Mouse (Mus musculus): ENCODE measurements around the gene Lrrc56.

Lrrc56 gene

DNA sequence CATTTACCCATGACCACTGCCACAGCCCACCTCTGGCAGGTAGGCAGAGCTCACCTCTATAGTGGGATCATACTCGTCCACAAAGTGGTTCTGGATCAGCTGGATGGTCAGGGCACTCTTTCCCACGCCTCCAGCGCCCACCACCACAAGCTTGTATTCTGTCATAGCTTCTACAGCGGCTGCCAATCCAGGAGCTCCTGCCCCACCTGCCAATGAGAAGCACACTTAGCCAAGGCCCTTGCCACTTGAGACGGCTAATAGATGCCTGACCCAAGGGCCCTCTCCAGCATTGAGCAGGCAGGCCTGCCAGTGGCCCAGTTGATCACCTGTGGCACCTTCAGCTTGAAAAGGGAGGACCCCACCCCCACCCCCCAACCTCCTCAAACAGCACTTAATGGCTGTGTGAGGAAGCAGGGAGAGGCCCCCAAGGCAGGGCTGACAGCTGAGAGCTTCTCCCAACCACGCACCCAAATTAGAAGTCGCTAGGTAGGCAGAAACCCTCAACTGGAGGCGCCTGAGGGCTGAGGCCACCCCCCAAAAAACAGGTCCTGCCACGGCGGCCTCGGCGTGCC is 1.1 kb upstream of the Lrrc56 start:
- no peak for DNase-seq

DNA sequence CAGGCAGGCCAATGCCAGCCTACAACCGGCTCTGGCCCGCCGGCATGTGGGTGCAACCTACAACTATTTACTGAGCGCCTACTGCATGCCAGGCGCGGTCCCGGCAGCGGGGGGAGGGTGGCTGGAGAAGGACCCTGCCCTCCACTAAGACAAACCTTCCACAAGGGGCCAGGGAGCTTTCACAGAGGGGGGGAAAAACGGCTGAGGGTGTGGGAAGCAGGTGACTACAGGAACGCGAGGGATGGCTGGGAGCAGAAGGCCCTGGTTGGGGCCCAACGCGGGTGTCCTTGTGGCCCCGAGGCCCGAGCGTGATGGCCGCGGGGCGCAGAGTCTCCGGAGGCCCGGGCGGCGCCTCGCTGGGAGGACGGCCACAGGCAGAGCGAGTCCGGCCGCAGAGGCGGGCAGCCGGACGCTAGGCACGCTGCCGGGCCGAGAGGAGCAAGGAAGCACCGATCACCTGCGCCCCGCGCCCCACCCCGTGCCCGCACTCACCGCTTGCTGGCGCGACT is 555 bp upstream of the Lrrc56 start:
- DNase-seq = no peak

DNA sequence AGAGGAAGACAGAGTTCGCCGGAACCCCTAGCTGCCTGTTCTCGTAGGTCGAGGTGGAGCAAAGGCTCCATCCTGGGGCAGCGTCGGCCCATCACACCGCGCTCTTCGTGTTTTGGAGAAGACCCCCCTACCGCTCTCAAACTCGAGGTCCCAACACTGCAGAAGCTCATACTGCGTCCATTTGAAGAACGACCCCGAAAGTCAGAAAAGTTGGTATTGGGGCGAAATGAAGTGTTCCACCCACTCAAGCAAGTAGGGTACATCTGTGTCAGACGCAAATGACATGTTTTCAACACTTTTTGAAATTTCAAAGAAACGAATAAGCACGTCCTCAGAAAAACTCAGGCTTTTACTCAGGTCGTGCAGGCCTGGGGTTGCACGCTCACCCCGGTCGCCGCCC is 452 bp downstream of the Lrrc56 start:
- DNase-seq = no peak

DNA sequence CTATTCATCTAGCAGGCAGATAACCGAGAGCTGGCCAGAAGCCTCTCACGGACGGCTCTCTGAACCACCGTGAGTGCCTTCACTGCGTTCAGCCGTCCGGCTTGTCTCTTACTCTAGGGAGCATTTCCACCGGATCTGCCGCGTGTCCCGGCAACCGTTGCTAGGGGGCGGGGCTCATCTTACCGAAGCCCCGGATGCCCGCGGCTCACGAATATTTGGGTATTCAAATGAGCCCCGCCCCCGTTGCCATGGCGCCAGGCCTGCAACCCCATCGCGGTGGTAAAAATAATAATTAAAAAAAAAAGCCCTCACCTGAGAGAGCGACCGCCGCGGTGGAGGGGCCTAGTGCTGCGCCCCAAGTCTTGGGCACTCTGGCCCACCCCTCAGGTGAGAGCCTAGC is 873 bp downstream of the Lrrc56 start:
- DNase-seq = peak; percentile 93

DNA sequence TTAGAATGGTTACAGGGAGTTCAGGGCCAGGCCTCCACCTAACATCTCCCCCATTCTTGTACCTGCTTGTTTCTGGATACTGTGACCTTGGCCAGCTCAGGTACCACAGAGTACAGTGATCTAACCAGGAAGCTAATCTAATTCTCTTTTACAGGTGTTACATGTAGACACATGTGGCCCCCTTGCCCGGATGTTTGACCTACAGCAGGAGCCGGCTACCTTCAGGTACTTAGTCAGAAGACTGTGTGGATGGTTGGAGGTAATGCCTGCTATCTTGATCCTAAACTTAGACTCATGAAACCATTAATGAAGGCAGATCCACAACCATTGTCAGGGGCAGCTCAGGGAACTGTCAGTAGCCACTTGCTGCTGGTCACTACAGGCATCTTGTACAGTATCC is 1.8 kb downstream of the Lrrc56 start:
- no peak for DNase-seq

DNA sequence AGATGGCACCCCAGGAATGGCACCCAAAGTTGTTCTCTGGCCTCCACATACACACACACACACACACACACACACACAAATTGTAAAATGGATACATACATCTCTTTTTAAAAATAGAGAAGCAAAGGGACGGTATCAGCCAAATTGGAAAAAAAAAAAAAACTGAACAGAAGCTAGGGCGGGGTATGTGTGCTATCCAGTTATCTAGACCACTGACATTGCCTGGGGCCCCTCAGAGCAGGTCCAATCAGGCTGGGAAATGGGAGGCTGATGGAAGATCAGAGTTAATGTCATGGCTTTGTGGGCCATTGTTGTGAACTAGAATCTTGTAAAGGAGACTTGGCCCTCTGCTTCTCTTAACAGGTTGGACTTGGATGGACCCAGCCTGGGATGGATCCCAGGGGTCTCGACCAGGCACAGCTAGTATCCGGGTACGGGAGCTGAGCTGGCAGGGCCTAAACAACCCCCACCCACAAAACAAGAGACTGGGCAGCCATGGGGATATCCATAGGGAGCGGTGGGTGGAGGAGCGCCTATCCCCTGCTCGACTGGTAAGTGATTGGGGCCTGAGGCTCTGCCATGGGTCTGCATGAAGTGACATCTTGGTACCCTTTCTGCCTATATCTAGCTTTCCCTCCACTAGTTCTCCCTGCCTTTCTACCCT is 2.8 kb downstream of the Lrrc56 start:
- no peak for DNase-seq

- DNase-seq = no peak
Measured at GRCm38 (mm10) chr7:141198121-141198520, 4.2 kb downstream of the Lrrc56 start.

DNA sequence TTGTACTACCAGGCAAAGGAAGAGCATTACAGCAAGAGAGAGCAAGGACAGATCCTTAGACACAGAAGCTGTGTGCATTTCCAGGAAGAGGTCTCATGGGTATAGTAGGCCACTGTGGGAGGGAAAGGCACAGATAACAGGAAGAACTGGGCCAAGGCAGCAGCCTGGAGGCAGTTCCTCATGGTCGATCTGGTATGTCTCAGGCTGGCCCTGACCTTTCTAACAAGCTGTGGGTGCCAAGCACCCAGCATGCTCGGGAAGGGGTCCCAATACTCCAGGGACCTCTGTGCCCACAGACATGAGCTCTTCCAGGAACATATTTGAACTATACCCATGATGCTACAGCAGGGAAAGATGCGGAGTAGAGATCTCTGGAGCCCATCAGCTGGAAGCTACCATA is 10.6 kb downstream of the Lrrc56 start:
- DNase-seq = no peak

DNA sequence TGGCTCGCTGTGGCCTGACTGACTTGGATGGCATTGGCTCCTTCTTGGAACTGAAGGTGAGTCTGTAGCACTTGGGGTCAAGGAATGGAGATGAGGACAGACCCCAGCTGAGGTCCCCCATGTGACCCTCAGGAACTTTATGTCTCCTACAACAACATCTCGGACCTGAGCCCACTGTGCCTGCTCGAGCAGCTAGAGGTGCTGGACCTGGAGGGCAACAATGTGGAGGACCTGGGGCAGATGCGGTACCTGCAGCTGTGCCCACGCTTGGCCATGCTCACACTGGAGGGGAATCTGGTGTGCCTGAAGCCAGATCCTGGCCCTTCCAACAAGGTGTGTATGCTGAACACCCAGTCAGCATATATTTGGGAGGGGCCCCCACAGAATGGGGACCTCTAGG is 11.5 kb downstream of the Lrrc56 start:
- no peak for DNase-seq

DNA sequence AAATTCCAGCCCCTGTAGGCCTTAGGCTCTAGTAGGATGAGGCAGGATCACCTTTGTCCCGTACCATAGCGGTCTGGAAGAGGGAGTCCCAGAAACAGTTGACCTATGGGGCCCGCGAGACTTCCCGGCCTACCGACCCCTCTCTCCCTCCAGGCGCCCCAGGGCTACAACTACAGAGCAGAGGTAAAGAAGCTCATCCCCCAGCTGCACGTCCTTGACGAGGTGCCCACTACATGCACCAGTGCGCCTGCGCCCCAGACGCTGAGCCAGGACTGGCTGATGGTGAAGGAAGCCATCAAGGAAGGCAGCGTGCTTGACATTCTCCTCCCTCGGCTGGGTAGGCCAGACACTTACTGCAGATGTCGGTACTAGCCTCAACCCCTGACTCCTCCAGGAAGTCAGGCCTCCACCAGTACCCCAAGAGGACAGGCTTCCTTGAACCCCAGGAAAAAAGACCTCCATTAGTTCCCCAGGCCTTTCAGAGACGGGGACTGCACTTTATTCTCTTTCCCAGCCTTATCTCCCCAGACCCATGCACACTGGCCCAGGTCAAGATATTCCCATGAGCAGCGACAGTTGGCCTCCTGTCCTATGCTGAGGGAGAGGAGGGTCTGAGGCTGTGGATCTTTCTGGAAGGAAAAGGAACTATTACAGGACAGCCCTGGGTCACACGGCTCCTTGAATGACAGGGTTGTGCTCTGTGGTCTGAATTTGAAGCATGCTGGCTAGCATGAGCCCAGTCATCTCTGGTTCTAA is 12.4 kb downstream of the Lrrc56 start:
- no peak for DNase-seq

GRCm38 (mm10) chr7:141209526-141209925 is 15.6 kb downstream of the Lrrc56 start:
- no peak for DNase-seq

GRCm38 (mm10) chr7:141210137-141210536 is 16.2 kb downstream of the Lrrc56 start:
- DNase-seq = no peak

GRCm38 (mm10) chr7:141210606-141211131 is 16.7 kb downstream of the Lrrc56 start:
- no peak for DNase-seq

DNA sequence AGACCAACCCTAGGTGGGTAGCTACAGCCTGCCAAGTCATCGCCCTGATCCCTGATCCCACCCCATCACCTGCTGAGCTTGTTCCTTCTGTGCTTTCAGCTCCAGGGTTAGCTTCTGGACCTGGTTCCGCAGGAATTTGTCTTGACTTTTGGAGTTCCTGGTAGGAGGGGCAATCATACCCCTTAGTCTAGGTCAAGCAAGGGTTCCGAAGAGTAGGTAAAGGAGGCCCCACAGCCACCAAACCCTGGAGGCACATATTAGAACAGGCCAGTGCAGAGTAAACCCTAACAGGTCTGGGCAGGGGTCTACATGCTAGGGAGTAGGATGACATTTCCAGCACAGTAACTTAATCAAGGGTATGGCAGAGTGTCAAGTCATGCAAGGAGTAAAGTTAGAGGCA is 19.2 kb downstream of the Lrrc56 start:
- no peak for DNase-seq

GRCm38 (mm10) chr7:141213605-141214235 is 19.8 kb downstream of the Lrrc56 start, which contains the start of gene Lmntd2:
Gene Lmntd2 (minus strand): TSS chr7:141214080.
- DNase-seq = no peak

GRCm38 (mm10) chr7:141214310-141214709 is 20.4 kb downstream of the Lrrc56 start:
- DNase-seq = no peak

DNA sequence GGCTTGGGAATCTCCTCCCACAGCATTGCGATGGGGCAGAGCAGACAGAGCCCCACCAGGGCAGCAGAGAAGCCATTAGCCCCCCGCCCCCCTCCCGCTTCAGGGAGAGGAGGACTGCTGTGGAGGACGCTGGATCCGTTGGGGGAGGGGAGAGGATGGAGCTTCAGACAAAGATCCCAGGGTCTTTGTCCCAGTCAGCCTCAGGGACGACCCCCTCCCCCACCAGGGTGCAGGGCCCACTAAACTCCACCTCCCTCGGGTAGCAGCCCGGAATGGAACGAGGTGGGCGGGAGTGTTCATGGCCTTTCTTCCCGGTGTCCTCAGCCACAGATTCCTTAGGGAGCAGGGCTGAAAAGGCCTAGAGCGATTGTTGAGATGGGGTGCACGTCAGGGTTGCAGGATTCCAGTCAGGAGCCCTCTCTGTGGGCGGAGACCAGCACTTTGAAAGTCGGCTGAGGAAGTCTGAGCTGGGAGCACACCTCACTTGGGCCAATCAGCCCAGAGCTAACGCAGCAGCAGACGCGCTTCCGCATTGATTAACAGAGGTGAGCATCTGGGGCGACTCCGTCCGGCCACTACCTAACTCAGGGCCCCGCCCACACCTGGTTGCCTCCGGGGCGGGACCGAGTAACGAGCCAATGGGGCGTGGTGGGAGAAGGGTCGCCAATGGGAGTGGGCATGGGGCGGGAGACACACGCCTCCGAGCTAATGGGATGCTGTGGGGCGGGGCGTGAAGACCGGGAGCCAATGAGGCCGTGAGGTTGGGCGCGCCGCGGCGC is 21.3 kb downstream of the Lrrc56 start, which contains the start of gene Rassf7:
Gene Rassf7 (plus strand): TSS at position 760 of the 779 bp plus-strand sequence.
- peak; percentile 97 for DNase-seq

DNA sequence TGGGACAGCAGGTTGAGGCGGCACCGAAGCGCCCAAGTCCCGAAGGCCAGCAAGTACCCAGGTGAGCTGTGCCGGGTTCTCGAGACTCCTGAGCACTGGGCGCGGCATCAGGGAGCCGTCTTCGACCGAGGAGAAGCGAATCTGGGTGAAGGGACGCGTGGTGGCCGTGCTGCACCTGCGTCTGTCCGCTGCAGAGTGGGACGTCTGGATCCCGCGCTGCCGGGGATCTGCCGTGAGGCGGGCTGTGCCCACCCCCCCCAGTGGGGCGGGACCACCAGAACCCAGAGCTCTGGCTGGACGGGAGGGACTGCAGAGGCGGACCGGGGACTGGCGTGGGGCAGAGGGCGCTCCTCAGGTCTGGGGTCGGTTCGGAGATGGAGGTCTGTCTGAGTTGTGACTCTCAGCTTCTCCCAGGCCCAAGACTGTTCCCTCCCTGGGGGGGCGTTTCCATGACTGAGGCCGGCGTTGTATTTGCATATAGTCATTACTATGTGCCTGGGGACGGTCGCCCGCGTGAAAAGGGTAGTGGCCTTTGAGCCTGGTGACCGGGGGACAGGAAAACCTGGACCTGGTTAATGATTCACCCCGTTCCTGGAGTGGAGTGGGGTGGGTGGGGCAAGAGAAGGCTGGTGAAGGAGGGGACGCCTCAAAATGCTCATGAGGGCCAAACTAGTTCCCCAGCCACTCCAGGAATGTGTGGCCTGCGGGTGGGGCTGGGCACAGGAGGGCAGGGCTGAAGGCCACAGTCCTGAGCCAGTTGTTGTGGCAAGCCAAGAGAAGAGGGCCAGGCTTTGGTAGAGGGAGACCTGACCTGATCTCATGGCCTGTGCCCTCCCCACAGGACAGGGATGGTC is 22.1 kb downstream of the Lrrc56 start:
- DNase-seq = no peak

DNA sequence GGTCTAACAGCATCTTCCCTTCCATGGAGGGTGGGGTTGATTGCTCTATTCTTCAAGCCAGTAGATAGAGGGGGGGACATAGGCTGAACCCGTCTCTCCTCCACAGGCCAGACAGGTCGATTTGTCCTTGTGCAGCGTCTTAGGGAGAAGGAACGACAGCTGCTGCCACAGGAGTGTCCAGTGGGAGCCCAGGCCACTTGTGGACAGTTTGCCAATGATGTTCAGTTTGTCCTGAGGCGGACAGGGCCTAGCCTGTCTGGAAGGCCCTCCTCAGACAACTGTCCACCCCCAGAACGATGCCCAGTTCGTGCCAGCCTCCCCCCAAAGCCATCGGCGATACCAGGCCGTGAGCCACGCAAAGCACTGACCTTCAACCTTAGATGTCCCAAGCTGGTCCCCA is 22.9 kb downstream of the Lrrc56 start:
- DNase-seq = no peak

- no peak for DNase-seq
Measured at GRCm38 (mm10) chr7:141217343-141218013, 23.5 kb downstream of the Lrrc56 start.

DNA sequence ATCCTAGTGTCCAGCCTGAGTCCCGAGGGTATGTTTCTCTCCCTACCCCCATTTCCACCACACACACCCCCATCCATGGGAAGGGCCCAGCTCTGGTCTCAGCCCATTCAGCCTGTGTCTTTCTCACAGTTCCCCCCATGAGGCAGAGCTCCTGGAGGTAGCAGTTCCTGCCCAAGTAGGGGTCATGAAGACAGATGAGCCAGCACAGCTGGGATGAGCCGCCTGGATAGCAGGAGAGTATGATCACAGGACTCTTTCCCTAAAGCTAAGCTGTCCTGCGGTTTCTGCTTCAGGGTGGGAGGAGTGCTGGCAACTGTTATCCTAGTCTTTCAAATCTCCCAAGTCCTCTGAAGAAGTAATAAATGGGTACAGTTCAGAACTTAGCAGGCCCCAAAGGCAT is 24.2 kb downstream of the Lrrc56 start:
- DNase-seq = no peak

Measured in thymus, postnatal 25 days (tissue).